Mouse (Mus musculus): ENCODE data around the gene Hoxa4. TPM values are rescaled to one million over a fixed set of nuclear protein-coding genes. Genes with fewer than 3 reads are reported as not detected.

The Hoxa4 gene
- polyA plus RNA-seq, 1 experiment from 2014 or later: 1.4 TPM

DNA sequence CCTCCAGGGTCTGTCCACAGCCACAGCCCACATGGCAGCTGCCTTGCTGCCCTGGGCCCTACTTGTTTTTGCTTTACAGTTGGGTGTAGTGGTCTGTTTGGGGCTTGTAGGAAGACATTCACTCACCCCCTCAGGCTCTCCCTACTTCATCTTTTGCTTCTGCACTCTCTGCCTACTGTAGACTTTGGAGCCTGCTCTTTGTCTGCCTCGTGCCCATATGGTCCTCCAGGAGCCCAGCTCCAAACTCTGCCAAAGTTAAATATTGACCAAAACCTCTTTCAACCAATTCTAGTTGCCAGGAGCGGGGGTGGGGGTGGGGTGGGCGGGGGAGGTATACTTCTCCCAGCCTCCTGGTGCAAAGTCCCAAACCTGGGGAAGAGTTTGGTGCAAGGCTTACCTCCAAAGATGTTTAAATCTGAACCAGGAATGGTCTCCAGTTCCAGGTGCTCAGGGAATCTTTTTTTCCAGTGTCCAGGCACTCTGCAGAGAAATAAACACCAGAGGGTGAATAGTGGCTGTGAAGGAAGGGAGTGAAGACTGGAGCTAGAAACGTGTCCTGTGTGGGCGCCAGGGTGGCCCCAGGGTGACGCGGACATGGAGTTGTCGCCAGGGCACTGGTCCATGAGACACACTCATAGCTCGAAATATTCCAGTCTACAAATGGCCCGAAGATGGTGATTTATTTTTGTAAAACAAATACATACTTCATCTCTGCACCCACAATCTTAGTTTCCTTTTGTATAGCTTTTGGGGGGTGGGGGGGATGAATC, 8.1 kb downstream of the Hoxa4 start:
- peak; percentile 72 for ATAC-seq (ENCODE audit: low FRiP score, low TSS enrichment)
- H3K27ac ChIP-seq (ENCODE audit: low read length): peak overlapping the region; percentile 97
- no peaks in the 10 kb centered on the region for H3K9me3 ChIP-seq (ENCODE audit: low read length)
- H3K27me3 ChIP-seq (ENCODE audit: insufficient read depth, low read length): no peaks in the 10 kb centered on the region
- WGBS: 19% methylated on average over 10 of the region's 10 CpGs
- H3K36me3 ChIP-seq (ENCODE audit: insufficient read depth, low read length): no peaks in the 10 kb centered on the region; the same call in 1 of the 2 replicates
- H3K4me2 ChIP-seq (replicated peaks; ENCODE audit: low read depth, low read length): peak overlapping the region; percentile 44
- H3K4me1 ChIP-seq (ENCODE audit: insufficient read depth, low read length): peaks cover 99% of the 10 kb centered on the region
- peak overlapping the region; percentile 55 for H3K9ac ChIP-seq (replicated peaks; ENCODE audit: low read length)
- H3K4me3 ChIP-seq (ENCODE audit: low read length): no peak overlapping the region

DNA sequence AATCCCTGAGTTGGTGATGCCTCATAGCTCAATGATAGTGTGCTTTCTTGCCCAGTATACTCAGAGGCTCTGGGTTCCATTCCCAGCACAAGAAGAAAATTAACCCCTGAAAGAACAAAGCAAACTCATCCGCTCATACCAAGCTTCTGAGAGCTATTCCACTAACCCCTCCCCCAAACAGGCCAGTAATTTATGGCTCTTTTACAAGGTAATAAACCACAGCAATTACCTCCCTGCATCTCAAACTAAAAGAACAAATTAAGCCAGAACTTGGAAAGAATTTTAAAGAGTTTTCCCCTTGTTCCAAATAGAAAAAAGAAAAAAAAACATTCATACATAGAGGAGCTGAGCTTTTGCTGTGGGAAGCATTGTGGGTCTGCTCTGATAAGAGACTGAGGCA, 8.8 kb downstream of the Hoxa4 start:
- no peak for ATAC-seq (ENCODE audit: low FRiP score, low TSS enrichment)
- no peaks in the 10 kb centered on the region for H3K27me3 ChIP-seq (ENCODE audit: insufficient read depth, low read length)
- H3K36me3 ChIP-seq (ENCODE audit: insufficient read depth, low read length): no peaks in the 10 kb centered on the region; the same call in 1 of the 2 replicates
- peak overlapping the region; percentile 55 for H3K9ac ChIP-seq (replicated peaks; ENCODE audit: low read length)
- peaks cover 99% of the 10 kb centered on the region for H3K4me1 ChIP-seq (ENCODE audit: insufficient read depth, low read length)
- H3K27ac ChIP-seq (ENCODE audit: low read length): peak overlapping the region; percentile 97
- peak overlapping the region; percentile 32 for H3K4me2 ChIP-seq (replicated peaks; ENCODE audit: low read depth, low read length)
- whole genome bisulfite sequencing: 21% methylated on average over 1 of the region's 1 CpGs
- no peak overlapping the region for H3K4me3 ChIP-seq (ENCODE audit: low read length)
- no peaks in the 10 kb centered on the region for H3K9me3 ChIP-seq (ENCODE audit: low read length)

DNA sequence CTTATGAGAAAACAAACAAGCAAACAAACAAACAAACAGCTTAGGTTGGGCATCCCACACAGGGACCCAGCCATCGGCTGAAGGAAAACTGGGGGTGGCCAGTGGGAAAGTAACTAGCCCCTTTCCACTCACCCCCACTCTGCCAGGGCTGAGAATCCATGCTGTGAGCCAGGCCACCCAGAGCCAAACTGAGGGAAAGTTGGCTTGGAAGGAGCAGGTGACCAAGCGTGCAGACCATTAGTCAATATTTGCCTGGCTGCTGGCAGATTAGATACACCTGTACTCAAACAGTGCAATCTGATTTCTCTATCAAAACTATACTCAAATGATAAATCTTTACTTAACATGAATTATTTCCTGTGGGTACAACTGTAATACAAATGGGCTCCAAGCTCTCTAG, 9.5 kb downstream of the Hoxa4 start:
- H3K9me3 ChIP-seq (ENCODE audit: low read length): no peaks in the 10 kb centered on the region
- peaks cover 93% of the 10 kb centered on the region for H3K4me1 ChIP-seq (ENCODE audit: insufficient read depth, low read length)
- ATAC-seq (ENCODE audit: low FRiP score, low TSS enrichment): no peak
- no peaks in the 10 kb centered on the region for H3K27me3 ChIP-seq (ENCODE audit: insufficient read depth, low read length)
- no peak overlapping the region for H3K9ac ChIP-seq (replicated peaks; ENCODE audit: low read length)
- peak overlapping the region; percentile 61 for H3K27ac ChIP-seq (ENCODE audit: low read length)
- no peak overlapping the region for H3K4me3 ChIP-seq (ENCODE audit: low read length)
- no peak overlapping the region for H3K4me2 ChIP-seq (replicated peaks; ENCODE audit: low read depth, low read length)
- 49% methylated on average over 2 of the region's 2 CpGs for WGBS
- H3K36me3 ChIP-seq (ENCODE audit: insufficient read depth, low read length): no peaks in the 10 kb centered on the region; the same call in 1 of the 2 replicates

DNA sequence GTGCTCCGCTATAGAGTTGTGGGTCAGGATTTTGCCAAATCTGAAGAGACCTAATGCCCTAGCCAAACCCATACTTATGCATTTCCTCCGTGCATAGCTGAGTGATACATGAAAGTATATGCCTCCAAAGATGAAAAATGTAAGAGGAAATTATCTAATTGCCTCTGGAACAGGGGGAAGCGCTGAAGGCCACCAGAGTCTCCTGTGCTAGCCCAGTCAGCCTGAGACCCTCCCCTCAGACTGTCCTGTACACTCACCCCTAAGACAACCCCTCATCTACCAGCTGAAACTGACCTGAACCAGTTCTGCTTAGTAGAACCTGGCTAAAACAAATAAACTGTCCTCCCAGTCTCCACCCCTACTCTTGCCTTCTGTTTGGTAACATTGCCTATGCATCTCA, 10.8 kb downstream of the Hoxa4 start:
- Histone ChIP-seq H3K36me3 (ENCODE audit: insufficient read depth, low read length) (no peaks in the 10 kb centered on the region), H3K4me1 (ENCODE audit: insufficient read depth, low read length) (peaks cover 88% of the 10 kb centered on the region), H3K27ac (ENCODE audit: low read length) (peak overlapping the region; percentile 97), H3K4me2 (replicated peaks; ENCODE audit: low read depth, low read length) (peak overlapping the region; percentile 72), H3K27me3 (ENCODE audit: insufficient read depth, low read length) (no peaks in the 10 kb centered on the region), H3K9me3 (ENCODE audit: low read length) (no peaks in the 10 kb centered on the region), H3K9ac (replicated peaks; ENCODE audit: low read length) (peak overlapping the region; percentile 89), H3K4me3 (ENCODE audit: low read length) (peak overlapping the region; percentile 63)
- WGBS: 39% methylated on average over 3 of the region's 3 CpGs
- no peak for ATAC-seq (ENCODE audit: low FRiP score, low TSS enrichment)

- 17% methylated on average over 11 of the region's 11 CpGs for WGBS
- Histone ChIP-seq H3K36me3 (ENCODE audit: insufficient read depth, low read length) (no peaks in the 10 kb centered on the region), H3K9me3 (ENCODE audit: low read length) (no peaks in the 10 kb centered on the region), H3K27ac (ENCODE audit: low read length) (peak overlapping the region; percentile 97), H3K4me1 (ENCODE audit: insufficient read depth, low read length) (peaks cover 84% of the 10 kb centered on the region), H3K9ac (replicated peaks; ENCODE audit: low read length) (peak overlapping the region; percentile 89), H3K27me3 (ENCODE audit: insufficient read depth, low read length) (no peaks in the 10 kb centered on the region), H3K4me2 (replicated peaks; ENCODE audit: low read depth, low read length) (peak overlapping the region; percentile 72), H3K4me3 (ENCODE audit: low read length) (peak overlapping the region; percentile 63)
- ATAC-seq (ENCODE audit: low FRiP score, low TSS enrichment): no peak
Observed at GRCm38 (mm10) chr6:52180213-52180710, 11.3 kb downstream of the Hoxa4 start.

DNA sequence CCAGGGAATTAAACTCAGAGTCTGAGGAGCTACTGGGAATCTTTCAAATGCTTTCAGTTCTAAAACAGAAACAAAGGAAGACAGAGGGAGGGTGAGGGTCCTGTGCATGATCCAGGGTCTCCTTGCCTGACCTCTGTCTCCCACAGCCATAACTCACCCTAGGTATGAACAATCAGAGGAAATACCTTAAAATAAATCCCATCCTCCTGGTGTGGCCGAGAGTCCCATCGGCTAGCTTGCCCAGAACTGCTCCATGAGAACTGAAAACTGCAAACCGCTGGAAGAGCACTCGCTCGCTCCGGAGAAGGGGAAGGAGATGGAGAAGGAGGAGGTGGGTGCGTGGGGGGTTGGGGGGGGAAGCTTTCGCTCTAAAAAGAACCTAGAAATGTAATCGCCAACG, 11.9 kb downstream of the Hoxa4 start:
- Histone ChIP-seq H3K27ac (ENCODE audit: low read length) (peak overlapping the region; percentile 97), H3K9ac (replicated peaks; ENCODE audit: low read length) (peak overlapping the region; percentile 89), H3K4me2 (replicated peaks; ENCODE audit: low read depth, low read length) (peak overlapping the region; percentile 72), H3K4me1 (ENCODE audit: insufficient read depth, low read length) (peaks cover 84% of the 10 kb centered on the region), H3K27me3 (ENCODE audit: insufficient read depth, low read length) (no peaks in the 10 kb centered on the region), H3K9me3 (ENCODE audit: low read length) (no peaks in the 10 kb centered on the region), H3K36me3 (ENCODE audit: insufficient read depth, low read length) (no peaks in the 10 kb centered on the region), H3K4me3 (ENCODE audit: low read length) (peak overlapping the region; percentile 63)
- WGBS: 11% methylated on average over 10 of the region's 10 CpGs
- no peak for ATAC-seq (ENCODE audit: low FRiP score, low TSS enrichment)

DNA sequence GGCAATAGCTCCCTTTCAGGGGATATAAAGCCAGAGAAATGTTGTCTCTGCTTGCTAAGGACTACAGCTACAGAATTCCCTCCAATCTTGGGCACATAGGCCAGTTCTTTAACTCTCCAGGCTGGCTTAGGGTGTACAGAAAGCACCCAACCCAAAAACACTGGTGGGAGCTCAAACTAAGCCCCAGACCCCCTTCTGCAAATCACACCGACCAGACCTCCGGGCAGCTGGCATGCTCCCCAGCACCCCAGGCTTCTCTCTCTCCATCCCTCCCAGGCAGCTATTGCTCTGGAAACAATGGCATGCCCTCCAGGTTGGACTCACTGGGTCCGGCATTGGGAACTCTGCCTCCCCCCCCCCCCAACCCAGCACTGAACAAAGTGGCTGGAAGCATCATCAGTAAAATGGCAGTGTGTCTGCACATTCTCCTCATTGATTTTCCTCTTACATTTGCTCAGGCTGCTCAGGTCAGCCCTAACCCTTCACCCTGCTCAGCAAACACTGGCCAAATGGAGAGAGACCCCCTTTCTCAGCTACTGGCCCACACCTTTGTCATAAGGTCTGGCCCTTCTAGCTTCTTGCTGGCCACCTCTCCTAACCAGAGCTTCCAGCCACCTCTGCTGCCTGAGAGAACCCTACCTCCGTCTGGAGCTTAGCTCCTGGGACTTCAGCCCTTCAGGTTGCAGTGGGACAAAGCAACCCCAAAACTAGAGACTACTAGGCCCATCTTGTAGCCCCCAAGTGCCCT, 12.5 kb downstream of the Hoxa4 start:
- H3K36me3 ChIP-seq (ENCODE audit: insufficient read depth, low read length): no peaks in the 10 kb centered on the region
- H3K27me3 ChIP-seq (ENCODE audit: insufficient read depth, low read length): no peaks in the 10 kb centered on the region
- H3K9ac ChIP-seq (replicated peaks; ENCODE audit: low read length): peak overlapping the region; percentile 89
- ATAC-seq (ENCODE audit: low FRiP score, low TSS enrichment): no peak
- WGBS: 15% methylated on average over 4 of the region's 4 CpGs
- H3K9me3 ChIP-seq (ENCODE audit: low read length): no peaks in the 10 kb centered on the region
- peaks cover 82% of the 10 kb centered on the region for H3K4me1 ChIP-seq (ENCODE audit: insufficient read depth, low read length)
- peak overlapping the region; percentile 63 for H3K4me3 ChIP-seq (ENCODE audit: low read length)
- peak overlapping the region; percentile 97 for H3K27ac ChIP-seq (ENCODE audit: low read length)
- peak overlapping the region; percentile 72 for H3K4me2 ChIP-seq (replicated peaks; ENCODE audit: low read depth, low read length)

DNA sequence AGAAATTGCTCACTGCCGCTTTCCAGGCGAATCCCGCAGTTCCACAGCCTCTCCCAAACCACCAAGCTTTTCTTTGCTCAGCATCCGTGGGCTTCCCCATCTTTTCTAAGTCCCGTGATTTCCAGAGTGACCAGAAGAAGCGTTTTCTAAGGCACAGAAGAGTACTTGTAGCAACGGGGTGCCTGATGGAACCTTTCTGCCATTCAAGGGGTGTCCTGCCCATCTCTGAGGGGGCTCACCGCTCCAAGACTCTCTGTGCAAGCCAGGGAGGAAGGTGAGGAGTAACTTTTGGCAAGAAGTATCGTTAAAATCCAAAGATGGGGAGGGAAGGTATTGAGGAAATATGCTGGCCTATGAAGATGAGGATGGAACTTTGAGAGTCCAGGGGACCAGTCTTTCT, 13.7 kb downstream of the Hoxa4 start:
- peaks cover 82% of the 10 kb centered on the region for H3K4me1 ChIP-seq (ENCODE audit: insufficient read depth, low read length)
- no peaks in the 10 kb centered on the region for H3K27me3 ChIP-seq (ENCODE audit: insufficient read depth, low read length)
- no peaks in the 10 kb centered on the region for H3K36me3 ChIP-seq (ENCODE audit: insufficient read depth, low read length)
- H3K4me3 ChIP-seq (ENCODE audit: low read length): peak overlapping the region; percentile 63
- peak overlapping the region; percentile 97 for H3K27ac ChIP-seq (ENCODE audit: low read length)
- peak overlapping the region; percentile 89 for H3K9ac ChIP-seq (replicated peaks; ENCODE audit: low read length)
- no peaks in the 10 kb centered on the region for H3K9me3 ChIP-seq (ENCODE audit: low read length)
- 8% methylated on average over 9 of the region's 9 CpGs for WGBS
- peak overlapping the region; percentile 72 for H3K4me2 ChIP-seq (replicated peaks; ENCODE audit: low read depth, low read length)
- ATAC-seq (ENCODE audit: low FRiP score, low TSS enrichment): no peak

DNA sequence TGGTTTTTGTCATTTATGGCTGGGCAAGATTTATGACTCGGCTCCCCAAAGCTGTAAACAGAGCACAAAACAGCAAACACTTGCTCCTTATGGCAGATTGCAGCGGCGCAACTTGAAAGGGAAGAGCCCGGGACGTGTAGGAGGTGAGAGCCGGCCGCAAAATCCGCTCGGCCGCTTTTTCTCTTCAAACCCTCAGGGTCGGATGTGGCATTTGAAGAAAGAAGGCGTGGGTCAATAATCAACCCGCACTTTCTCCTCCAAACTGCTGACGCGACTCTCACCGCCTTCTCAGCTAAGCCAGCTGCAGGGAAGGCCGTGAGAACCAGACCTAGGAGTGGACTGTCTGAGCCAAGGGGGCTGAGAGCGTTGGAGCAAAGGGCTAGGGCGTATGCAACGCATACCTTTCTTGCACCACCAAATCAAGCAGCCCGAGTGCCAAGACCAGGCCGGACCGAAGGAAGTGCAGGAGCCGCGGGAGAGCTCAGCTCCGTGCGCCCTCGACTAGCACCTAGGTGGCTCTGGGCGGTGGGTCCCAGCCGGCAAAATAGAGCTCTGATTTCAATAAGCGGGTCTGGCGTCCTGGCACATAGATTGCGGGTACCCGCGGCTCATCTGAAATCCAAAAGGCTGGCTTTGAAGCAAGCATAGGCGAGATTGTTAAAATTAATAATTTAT, 14.4 kb downstream of the Hoxa4 start, which contains the start of gene 5730596B20Rik:
TSS of gene 5730596B20Rik (plus strand) at position 438 of the 675 bp plus-strand sequence.
- no peaks in the 10 kb centered on the region for H3K36me3 ChIP-seq (ENCODE audit: insufficient read depth, low read length)
- peak within 1 kb of the TSS; percentile 63 for H3K4me3 ChIP-seq (ENCODE audit: low read length)
- peaks cover 82% of the 10 kb centered on the region for H3K4me1 ChIP-seq (ENCODE audit: insufficient read depth, low read length)
- peak within 1 kb of the TSS; percentile 97 for H3K27ac ChIP-seq (ENCODE audit: low read length)
- peak; percentile 65 for ATAC-seq (ENCODE audit: low FRiP score, low TSS enrichment)
- peak within 1 kb of the TSS; percentile 89 for H3K9ac ChIP-seq (replicated peaks; ENCODE audit: low read length)
- H3K4me2 ChIP-seq (replicated peaks; ENCODE audit: low read depth, low read length): peak within 1 kb of the TSS; percentile 72
- H3K27me3 ChIP-seq (ENCODE audit: insufficient read depth, low read length): no peaks in the 10 kb centered on the region
- WGBS: 1% methylated on average over 36 of the region's 36 CpGs
- no peaks in the 10 kb centered on the region for H3K9me3 ChIP-seq (ENCODE audit: low read length)

Data from kidney, embryonic 16.5 days (tissue).